Mouse (Mus musculus) thymus, postnatal 10 days (tissue): ENCODE results near the gene Stradb.
A peak's percentile ranks its signal among the peaks of the same experiment; 100 is the strongest.
"Not testable (repeated sequence)": the region's sequence is repeated elsewhere in the genome, so short reads cannot be mapped to it uniquely, and the experiment has no call there.

Experiments used
- DNase-seq, 2 experiments: peaks; one replicate each; pipeline ENCODE4 v3.0.0; 2021; ENCODE audit warnings: low spot score in 2 of 2

Stradb gene

DNA sequence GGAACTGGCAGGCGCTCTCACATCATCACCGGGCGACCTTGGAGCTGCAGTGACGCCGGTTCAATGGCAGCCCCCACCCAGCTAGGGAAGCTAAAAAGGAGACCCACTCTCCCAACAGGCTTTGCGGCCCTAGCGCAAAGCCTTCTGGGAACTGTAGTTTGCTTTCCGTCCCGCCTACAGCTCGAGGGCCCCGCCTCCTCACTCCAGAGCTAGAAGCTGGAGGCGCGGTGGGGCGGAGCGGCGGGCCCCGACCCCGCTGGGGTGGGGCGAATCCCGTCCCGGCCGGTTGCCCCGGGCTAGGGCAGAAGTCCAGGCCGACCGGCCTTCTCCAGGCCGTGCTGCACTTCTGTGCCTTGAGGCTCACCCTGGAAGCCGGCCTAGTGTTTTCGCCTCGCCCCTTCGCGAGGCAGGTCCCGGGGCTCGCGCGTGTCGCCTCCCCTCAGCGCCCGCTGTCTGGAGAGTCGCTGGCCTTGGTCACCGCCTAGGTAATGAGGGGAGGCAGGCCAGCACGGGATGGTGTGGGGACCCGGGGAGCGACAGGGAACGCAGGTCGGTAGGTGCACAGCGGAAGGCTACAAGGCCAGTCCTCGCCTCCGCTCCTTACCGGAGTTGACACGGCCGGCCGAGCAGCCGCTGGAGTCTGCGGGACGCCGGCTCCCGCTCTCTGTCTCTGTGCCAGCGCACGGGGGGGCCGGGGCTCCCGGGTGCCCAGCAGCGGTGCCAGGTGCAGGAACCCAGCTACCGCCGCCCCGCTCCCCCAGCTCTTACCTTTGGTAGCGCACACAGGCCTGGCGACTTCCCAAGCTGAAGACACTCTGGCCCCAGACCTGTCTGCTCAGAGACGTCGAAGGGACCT is at the start of gene Stradb, which contains the start of gene Trak2:
Stradb (plus strand) TSS at position 157 of the 856 bp plus-strand sequence.
Trak2 (minus strand) TSS at position 65 of the 856 bp plus-strand sequence.
- peak; percentile 93 to 97 for DNase-seq

DNA sequence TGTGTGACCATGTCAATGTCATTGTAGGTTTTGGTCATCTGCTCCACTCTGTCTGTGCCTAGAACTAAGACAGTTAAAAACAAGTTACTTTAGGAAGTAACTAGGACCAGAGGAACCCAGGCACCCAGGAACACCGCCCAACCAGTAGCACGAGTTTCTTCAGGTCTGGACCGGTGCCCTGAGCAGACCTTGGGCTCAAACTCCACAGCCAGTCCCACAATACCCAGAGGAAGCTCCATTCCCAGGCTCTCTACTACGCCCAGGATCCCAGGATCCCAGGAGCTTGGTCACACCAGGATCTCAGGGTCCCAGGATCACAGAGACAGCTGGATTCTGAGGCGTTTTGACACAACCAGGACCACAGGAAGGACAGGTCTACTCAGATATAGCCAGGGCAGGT is 46.7 kb upstream of the Stradb start:
- DNase-seq = no peak

DNA sequence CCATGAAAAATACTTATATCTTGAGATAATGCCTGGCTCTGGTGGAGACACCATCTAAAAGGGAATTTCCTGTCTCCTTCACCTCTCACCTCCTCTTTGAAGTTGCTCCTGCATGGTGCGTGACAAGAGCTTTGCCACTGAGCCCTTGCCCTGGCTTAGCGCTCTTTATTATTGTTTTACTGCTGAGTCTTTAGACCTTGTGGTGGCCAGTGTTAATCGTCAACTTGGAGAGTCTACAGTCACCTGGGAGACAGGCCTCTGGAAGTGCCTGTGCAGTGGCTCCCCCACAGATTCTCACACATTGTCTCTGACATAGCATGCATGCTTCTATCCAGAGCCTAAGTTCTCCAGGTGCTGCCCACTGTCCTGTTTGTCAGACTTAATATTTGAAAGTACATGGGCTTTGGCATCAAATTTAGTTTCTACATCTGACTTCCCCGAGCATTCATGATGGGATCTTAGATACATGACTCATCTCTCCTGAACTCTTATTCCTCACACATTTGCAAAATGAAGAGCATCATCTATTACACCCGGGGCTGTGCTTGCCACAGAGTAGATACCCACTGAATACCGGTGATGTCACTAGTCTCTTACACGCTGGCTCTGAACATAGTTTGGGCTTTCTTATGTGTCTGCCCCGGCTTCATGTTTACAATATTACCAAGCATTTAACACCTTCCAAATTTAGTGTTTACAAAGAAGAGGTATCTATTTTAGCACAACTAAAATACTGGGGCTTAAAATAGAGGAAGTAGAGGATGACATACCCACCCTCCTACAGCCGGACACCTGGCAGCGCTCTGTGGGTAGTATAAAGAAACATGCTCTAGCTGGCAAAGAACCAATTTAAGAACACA is 36.3 kb upstream of the Stradb start:
- no peak for DNase-seq

DNA sequence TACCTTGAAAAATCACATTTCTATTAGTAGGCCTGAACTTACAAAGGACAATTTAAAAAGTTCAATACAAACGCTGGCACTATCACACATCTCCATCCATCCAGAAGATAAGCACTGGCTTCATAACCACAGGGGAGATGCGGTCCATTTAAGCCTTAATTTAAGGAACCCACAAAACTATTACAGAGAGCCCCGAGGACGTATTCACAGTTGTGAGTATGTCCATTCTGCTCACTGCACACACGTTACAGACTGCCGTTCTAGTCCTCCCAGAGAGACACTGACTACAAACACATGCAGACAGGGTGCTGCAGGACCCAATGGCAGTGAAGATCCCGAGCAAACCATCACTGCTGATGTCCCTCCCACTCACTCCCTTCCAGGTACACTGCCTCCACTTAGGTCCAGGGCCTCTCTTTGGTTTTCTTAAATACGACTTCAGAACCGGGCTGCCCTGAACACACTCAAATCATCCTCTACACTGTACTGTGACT is 35.7 kb upstream of the Stradb start:
- no peak for DNase-seq

DNA sequence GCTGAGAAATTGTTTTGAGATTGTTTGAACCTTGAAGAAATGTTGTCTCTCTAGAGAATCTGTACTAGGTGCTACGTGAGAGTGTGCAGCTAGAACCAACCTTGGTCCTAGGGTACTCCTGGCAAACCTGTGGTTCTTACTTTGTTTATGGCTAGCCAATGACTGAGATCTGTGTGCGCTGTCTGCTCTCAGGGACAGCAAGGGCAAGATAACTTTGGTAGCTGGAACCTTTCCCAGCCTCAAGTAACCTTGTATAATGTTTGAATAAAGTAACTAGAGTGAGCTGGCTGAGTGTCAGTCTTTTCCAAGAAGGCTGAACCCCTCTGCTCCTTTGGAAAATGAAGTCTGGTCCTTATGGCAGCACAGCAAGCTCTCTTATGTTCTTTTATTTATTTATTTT is 27.8 kb upstream of the Stradb start:
- no peak for DNase-seq

DNA sequence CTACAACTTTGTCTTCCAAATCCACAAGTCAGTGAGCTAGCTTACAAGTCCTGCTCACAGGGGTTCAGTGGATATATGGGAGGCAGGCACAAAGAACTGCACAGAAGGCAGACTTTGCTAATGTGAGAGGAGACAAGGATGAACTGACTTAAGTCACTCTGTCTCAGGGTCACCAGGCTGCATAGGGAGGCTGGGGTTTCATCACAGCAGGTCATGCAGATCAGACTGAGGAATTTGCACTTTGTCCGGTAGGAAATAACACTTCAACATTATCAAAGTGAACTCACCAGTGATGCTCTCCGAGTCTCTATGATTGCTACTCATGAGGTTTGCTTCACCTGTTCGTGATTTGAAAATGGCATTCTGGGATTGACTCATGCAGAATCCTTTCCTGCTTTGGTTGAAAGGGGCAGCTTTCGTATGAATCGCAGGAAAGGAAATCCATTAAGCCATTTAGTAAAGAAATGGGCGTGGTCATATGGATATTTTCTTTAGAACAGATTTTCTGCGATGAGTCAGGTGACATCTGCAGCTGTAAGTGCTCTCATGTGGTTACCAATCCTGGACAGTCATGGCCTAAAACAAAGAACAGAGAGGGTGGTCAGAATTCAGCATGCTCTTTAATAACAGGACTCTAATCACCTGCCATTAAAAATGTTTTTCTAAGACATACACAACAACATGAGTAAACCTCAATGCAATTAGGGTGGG is 27.2 kb upstream of the Stradb start:
- DNase-seq = no peak

DNA sequence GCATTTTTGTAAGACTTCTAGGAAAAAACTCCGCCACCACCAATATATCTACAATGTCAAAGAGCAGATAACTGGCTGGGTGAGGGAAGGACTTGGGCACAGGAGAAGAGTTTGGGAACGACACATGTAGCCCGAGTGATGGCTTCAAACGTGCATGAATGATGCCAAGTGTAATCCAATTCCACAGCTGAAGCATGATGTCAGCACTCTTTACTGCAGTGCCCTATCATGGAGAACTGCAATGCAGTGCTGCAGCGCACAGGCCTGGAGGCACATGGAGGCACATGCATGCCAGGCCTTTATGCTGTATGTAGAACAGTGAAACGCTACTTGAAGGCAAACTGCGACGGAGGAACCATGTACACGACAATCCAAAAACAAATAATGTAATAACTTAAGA is 26.6 kb upstream of the Stradb start:
- DNase-seq = no peak

DNA sequence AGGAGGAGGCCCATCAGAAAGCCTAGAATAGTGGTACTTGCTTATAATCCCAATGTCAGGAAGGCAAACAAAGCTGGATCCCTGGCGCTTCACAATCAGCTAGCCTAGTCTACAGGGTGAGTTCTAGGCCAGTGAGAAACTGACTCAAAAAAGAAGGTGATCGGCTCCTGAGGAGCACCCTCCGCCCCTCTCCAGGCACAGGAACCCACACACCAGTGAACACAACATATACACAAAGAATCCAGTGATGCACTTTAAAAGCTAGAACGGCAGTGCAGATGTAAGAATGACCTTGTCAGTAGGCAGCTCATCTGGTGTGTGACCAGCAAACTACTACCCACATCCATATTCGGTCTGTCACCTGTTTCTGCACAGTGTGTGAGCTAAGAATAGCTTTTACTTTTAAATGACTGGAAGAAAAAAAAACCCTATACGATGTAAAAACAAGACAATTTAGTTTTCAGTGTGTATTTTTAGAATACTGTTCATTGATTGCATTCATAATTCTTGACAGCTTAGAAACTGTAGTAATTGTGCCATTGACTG is 23.7 kb upstream of the Stradb start:
- DNase-seq = no peak

DNA sequence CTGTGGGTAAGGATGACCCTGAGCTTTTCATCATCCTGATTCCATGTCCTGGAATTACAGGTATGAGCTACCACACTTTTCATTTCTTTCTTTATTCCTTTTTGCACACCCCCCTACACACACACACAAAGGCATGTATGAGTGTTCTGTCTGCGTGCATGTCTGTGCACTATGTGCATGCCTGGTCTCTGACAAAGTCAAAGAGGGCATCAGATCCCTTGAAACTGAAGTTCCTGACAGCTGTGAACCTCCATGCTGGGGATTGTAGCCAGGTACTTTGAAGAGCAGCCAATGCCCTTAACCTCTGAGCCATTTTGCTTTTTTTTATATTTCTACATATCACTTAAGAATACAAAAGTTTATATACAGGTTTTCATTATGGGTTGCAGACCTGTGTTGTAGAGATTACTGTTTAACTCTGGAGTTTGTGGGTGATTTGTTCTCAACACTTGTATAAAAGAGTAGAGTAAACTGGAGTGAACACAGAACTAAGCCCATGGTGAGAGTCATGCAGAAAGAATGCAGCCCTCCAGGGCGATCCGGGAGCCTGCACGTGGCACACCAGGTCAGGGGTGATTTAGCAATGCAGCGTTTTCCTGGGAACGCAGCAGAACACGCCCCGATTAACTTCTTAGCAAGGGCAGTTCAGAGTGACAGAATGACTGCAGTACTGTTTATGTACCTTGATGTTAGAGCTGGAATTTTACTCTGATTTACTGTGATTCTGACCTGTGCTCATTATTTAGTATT is 22.2 kb upstream of the Stradb start:
- no peak for DNase-seq

DNA sequence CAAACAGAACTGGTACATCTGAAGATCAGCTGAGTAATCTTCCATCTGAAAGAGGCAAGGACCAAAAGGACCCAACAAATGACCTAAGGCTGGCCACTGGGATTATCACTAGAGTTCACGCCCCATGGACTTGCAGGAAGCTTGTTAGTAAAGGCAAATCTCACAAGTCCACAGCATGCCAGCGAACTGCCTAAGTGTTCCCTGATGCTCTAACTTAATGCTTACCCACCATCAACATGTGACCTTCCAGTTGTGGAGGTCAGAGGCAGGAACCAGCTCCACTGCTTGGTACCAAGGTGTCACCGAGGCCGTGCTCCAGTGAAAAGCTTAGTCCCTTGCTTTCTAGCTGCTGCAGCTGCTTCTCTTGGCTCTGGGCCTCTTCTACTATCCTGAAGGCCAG is 21.5 kb upstream of the Stradb start:
- no peak for DNase-seq

DNA sequence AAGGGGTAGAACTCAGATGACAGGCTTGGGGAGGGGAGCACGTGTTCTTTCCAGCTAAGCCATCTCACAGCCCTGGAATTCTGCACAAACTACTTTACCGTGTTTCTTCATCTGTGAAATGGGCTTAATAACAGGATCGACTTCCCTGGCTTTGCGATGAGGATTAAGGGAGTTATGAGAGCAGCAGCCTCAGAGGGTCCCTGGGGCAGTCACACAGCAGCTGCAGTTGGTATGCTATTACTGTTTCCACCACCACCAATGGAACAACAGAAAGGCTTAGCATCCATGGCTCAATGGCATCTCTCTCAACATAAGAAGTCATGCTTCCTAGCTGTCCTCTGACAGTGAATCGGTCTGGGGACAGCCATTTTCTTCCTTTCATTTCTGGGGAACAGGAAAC is 20.8 kb upstream of the Stradb start:
- DNase-seq = no peak

DNA sequence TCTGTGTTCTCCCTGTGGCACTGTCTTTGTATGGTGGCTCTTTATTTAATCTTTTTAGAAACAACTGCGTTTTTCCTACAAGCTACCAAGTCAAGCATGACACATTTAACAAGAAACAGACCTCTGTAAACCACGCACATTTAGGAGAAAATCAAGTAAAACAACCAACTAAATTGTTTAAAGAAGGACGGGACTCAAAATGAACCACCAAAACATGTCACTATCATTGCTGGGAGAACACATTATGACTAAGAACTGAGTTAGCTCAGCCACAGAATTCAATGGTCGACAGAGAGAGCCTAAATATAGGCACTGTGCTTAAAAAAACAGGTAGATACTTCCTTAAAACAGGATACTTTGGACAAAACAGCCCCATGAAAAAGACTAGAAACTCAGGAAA is 20.3 kb upstream of the Stradb start:
- DNase-seq = no peak

DNA sequence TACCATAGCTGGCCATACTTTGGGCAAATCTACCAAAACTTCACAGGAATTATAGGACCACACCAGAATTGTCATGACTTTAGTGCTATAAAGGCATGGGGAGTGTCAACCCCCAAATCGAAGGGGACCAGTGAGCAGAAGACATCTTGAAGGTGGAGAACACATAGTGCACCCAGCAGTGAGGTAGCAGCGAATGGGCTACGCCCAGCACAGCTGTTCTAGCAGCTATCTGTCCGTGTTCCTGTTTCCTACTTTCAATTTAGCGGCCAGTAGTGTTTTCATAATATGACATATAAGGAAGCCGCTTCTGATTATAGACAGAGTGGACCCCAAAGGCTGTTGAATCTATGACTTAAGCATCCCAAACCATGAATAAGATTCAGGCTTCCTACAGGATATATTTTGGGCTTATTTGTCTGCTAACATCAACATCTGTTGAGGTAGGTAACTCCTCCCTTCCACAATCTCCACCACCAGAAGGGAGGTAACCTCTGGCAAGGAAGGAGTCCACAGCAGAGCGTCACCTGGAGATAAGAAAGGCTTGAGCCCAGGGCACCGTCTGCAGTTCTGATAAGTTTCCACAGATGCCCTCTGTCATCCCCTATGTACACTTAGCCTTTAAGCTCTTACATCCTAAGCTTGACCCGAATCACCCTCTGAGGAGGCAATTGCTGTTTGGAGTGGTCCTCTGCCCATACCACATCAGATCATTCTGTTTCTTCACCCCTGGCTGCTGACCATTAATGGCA is 19.5 kb upstream of the Stradb start:
- peak in 1 of 2 experiments; percentile 15 for DNase-seq

DNA sequence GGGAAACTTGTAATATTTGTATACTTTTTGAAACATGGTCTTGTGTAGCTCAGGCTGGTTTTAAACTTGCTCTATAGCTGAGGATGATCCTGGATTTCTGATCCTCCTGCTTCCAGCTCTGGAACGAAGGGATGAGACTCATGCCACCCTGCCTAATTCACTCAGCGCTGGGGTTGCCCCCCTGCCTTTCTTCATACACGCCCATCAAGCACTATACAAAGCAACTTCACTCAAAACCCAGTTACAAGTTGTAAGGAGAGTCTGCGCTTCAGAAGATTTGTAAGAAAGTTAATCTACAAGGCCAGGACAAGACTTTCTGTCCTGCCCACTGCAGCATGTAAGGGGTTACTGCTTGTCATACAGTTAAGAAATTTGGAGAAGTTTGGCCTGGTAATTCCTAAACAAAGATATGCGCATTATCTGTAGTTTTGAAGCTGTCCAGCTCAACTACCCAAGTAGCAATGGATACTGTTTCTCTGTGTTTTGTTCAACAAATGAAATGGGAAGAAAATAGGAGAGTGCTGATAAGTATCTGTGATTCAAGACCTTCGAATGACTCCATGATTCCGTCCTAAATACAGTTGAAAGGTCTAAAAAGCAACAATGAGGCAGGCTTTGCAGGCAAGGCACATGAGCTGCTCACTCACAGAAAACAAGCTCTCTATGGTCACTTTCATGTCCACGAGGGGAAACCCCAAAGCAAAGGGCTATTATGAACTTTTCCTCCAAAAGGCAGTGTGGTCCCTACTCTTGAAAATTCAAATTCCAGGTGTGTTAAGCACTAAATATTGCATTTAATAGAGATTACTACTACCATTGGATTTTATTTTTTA is 18.5 kb upstream of the Stradb start:
- DNase-seq = no peak

DNA sequence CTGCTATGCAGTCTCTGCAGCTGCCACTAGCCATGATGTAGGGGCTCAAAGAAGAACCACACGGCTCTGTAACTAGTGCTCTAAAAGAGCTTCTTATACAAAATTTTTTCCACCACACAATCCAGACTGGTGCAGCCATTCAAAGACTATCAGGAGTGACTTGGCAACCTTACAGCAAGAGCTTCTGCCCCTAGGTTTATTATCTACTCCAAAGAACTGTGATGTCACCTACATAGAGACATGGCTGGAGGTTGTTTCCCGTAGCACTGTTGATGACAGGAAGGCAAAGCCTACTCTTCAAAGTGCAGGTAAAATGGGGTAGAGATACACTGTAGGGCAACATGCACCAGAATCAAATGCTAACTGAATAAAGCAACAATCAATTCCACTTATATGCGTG is 17.6 kb upstream of the Stradb start:
- DNase-seq = no peak

DNA sequence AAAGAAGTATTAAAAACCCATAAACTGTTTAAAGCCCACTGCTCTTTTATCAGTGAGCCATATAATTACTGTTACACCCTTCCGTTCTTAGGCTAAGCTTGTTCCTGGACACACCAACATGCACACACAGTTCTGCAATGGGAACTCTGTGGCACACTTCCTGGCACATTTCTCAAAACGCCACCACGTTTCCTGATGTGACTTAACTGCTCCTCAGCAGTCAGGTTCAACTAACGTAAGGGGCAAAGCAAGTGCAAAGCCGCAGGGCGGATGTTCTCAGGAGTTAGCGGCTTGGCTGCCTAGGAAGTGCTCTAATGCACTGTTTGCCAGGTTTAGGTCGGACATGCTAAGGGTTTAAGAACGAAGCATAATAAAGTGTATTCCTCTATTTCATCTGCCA is 17.1 kb upstream of the Stradb start:
- peak; percentile 62 to 72 for DNase-seq

DNA sequence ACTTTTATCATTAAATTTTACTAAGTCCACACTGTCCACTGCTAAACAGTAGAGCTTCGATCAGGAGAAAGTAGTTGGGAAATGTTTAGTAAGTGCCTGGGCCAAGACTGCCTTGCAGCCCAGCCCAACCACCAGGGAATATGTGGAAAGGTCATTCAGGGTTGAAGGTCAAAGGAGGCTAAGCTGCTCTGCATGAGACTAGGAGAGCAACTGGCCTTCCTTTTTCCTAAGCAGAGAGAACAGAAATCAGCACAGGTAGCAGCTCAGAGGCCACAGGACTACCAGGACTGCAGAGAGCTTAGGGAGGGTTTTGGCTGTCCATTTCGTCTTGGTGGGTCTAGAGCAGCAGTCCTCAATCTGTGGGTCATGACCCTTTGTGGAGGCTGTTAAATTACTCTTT is 15.4 kb upstream of the Stradb start:
- DNase-seq = no peak

DNA sequence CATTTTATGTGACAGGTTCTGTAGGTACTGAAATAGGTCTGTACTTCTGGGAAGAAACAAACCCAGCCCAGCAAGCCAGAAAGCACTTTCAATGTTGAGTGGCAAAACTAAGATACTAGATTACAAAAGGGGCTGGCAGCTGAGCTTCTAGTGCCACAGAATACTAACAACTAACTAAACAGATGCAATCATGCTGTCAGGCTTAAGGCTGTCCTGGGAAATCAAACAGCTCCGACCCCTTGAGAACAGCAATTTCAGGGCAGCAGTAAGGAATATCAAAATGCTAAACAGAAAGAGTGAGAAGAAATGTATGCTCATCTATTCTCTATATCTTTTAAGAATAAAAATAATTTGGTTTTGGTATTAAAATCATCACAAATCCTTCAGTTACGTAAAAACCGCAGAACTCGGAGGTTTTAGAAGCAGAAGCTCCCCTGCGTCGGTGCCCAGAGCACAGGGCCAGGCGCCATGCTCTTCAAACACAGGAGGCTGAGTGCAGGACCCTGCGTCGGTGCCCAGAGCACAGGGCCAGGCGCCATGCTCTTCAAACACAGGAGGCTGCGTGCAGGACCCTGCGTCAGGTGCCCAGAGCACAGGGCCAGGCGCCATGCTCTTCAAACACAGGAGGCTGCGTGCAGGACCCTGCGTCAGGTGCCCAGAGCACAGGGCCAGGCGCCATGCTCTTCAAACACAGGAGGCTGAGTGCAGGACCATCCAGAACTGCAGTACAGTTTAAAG is 14.4 kb upstream of the Stradb start:
- not testable (repeated sequence) for DNase-seq

DNA sequence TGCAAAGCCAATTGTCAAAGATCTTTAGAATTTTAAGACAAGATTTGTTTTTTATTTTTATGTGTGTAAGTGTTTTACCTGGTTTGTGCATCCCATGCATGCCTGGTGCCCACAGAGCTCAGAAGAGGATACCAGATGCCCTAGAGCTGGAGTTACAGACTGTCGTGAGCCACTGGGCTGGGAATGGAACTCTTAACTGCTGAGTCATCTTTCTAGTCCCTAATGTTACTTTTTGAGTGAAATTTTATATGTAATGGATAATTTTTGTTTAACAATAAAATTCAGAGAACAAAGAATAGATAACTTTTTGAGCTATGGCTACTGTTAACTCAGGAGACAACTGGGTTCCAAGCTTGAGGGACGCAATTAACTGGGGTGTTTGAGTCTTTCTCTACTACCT is 13.6 kb upstream of the Stradb start:
- DNase-seq = no peak
